Mouse (Mus musculus) adipocyte (in vitro differentiated cells): ENCODE measurements around the gene Iqch.

Experiments used
- DNase-seq: peaks from one replicate; pipeline ENCODE4 v3.0.0-alpha.2; 2016; ENCODE audit warnings: low spot score

The Iqch gene

GRCm38 (mm10) chr9:63602043-63602939, at the start of gene Iqch, which contains the start of gene Aagab:
Iqch (minus strand) TSS chr9:63602493.
Aagab (plus strand) TSS chr9:63602660.
- peak; percentile 90 for DNase-seq

GRCm38 (mm10) chr9:63651594-63651993, 49.3 kb upstream of the Iqch start:
- peak; percentile 78 for DNase-seq

GRCm38 (mm10) chr9:63650905-63651304, 48.6 kb upstream of the Iqch start:
- DNase-seq = no peak

- DNase-seq = peak; percentile 39
Observed at GRCm38 (mm10) chr9:63649841-63650545, 47.7 kb upstream of the Iqch start.

- no peak for DNase-seq
Observed at GRCm38 (mm10) chr9:63648520-63648918, 46.2 kb upstream of the Iqch start.

GRCm38 (mm10) chr9:63647581-63648519, 45.6 kb upstream of the Iqch start:
- DNase-seq = no peak

GRCm38 (mm10) chr9:63645084-63645483, 42.8 kb upstream of the Iqch start:
- DNase-seq = no peak

- no peak for DNase-seq
Observed at GRCm38 (mm10) chr9:63644011-63644410, 41.7 kb upstream of the Iqch start.

- peak; percentile 58 for DNase-seq
Observed at GRCm38 (mm10) chr9:63641983-63642646, 39.8 kb upstream of the Iqch start.

- no peak for DNase-seq
Observed at GRCm38 (mm10) chr9:63636113-63636512, 33.8 kb upstream of the Iqch start.

- DNase-seq = no peak
Observed at GRCm38 (mm10) chr9:63633334-63633733, 31.0 kb upstream of the Iqch start.

GRCm38 (mm10) chr9:63632924-63633323, 30.6 kb upstream of the Iqch start:
- DNase-seq = no peak

- no peak for DNase-seq
Observed at GRCm38 (mm10) chr9:63632045-63632444, 29.8 kb upstream of the Iqch start.

- no peak for DNase-seq
Observed at GRCm38 (mm10) chr9:63625090-63625756, 22.9 kb upstream of the Iqch start.

GRCm38 (mm10) chr9:63623895-63624569, 21.7 kb upstream of the Iqch start:
- DNase-seq = no peak

- DNase-seq = no peak
Observed at GRCm38 (mm10) chr9:63617967-63618366, 15.7 kb upstream of the Iqch start.

GRCm38 (mm10) chr9:63614018-63614985, 12.0 kb upstream of the Iqch start:
- DNase-seq = peak; percentile 62

- peak; percentile 84 for DNase-seq
Observed at GRCm38 (mm10) chr9:63613569-63613968, 11.3 kb upstream of the Iqch start.
